Mouse (Mus musculus) MEL (cell line): Measurements from ENCODE around the gene Gimap9.

ENCODE experiments used
- CHD1 ChIP-seq: IDR thresholded peaks from 2 replicates; pipeline ENCODE4 v1.6.1; 2012; ENCODE audit warnings: low read depth, mild to moderate bottlenecking, inconsistent platforms, low read length, improper control_type of control experiment
- CTCF ChIP-seq, 3 experiments: IDR thresholded peaks in 2 of 3; conservative IDR thresholded peaks in 1 of 3; 2 replicates each; pipeline ENCODE4 v1.5.1; 2011 to 2012; ENCODE audit warnings: low read length in 3 of 3, low read depth in 2 of 3, mild to moderate bottlenecking in 2 of 3, improper control_type of control experiment in 1 of 3, inconsistent platforms in 1 of 3, mixed read lengths in 1 of 3, moderate library complexity in 1 of 3; ENCODE audit not compliant: control insufficient read depth in 1 of 3, insufficient read depth in 1 of 3, poor library complexity in 1 of 3, severe bottlenecking in 1 of 3
- EP300 ChIP-seq, 2 experiments: IDR thresholded peaks; 2 replicates each; pipeline ENCODE4 v1.6.1; 2011; ENCODE audit warnings: improper control_type of control experiment in 2 of 2, low read length in 2 of 2, low read depth in 1 of 2, mild to moderate bottlenecking in 1 of 2
- ETS1 ChIP-seq: IDR thresholded peaks from 2 replicates; pipeline ENCODE4 v1.6.1; 2012; ENCODE audit warnings: low read depth, mild to moderate bottlenecking, inconsistent platforms, low read length, improper control_type of control experiment, moderate library complexity
- MAX ChIP-seq: IDR thresholded peaks from 2 replicates; pipeline ENCODE4 v1.6.1; 2011; ENCODE audit warnings: low read length, improper control_type of control experiment
- POLR2A ChIP-seq, 2 experiments: IDR thresholded peaks; 2 replicates each; pipeline ENCODE4 v1.6.1; 2011 to 2012; ENCODE audit warnings: low read length in 2 of 2, mild to moderate bottlenecking in 2 of 2, control low read depth in 1 of 2, improper control_type of control experiment in 1 of 2, low read depth in 1 of 2, moderate library complexity in 1 of 2; ENCODE audit not compliant: control insufficient read depth in 1 of 2, insufficient read depth in 1 of 2, poor library complexity in 1 of 2
- SIN3A ChIP-seq: IDR thresholded peaks from 2 replicates; pipeline ENCODE4 v1.6.1; 2012; ENCODE audit warnings: low read length, improper control_type of control experiment, inconsistent platforms

- TF ChIP-seq POLR2A (IDR thresholded peaks at IDR 0.05; ENCODE audit: control insufficient read depth in 1 of 2, insufficient read depth in 1 of 2, low read depth in 1 of 2, low read length in 2 of 2, poor library complexity in 1 of 2) (no peak), CHD1 (no peak), ETS1 (no peak), SIN3A (no peak), CTCF (IDR thresholded peaks at IDR 0.05 in 2 of 3, conservative IDR thresholded peaks at IDR 0.05 in 1 of 3; ENCODE audit: control insufficient read depth in 1 of 3, insufficient read depth in 1 of 3, low read depth in 2 of 3, low read length in 3 of 3, poor library complexity in 1 of 3, severe bottlenecking in 1 of 3) (no peak), EP300 (IDR thresholded peaks at IDR 0.05; ENCODE audit: low read depth in 1 of 2, low read length in 2 of 2) (no peak), MAX (no peak)
These were observed 49.5 kb upstream of the Gimap9 start, which contains the start of gene AI854703 for GRCm38 (mm10) chr6:48626464-48626863.
